Mouse (Mus musculus): ENCODE measurements around the gene Rpl3.

- TF ChIP-seq GATA1 (IDR thresholded peaks at IDR 0.05; ENCODE audit: low read length) (no peak), TAL1 (IDR thresholded peaks at IDR 0.05; ENCODE audit: low read length) (no peak)
Observed at GRCm38 (mm10) chr15:80092599-80092998, 931 bp upstream of the Rpl3 start.

All from erythroblast, embryonic 14.5 days (primary cell).